Mouse (Mus musculus) ZHBTc4 (cell line): ENCODE measurements around the gene Mospd3.

Experiments
- DNase-seq: peaks from one replicate; pipeline ENCODE4 v3.0.0-alpha.2; 2011; ENCODE audit warnings: low read depth, low spot score

Mospd3 gene

GRCm38 (mm10) chr5:137580246-137580645 lies 20.6 kb downstream of the Mospd3 start:
- DNase-seq: no peak

GRCm38 (mm10) chr5:137574470-137574901 lies 26.4 kb downstream of the Mospd3 start:
- DNase-seq: no peak

GRCm38 (mm10) chr5:137570691-137571586 lies 29.9 kb downstream of the Mospd3 start:
- no peak for DNase-seq

GRCm38 (mm10) chr5:137570181-137570580 lies 30.7 kb downstream of the Mospd3 start:
- DNase-seq: no peak

DNA sequence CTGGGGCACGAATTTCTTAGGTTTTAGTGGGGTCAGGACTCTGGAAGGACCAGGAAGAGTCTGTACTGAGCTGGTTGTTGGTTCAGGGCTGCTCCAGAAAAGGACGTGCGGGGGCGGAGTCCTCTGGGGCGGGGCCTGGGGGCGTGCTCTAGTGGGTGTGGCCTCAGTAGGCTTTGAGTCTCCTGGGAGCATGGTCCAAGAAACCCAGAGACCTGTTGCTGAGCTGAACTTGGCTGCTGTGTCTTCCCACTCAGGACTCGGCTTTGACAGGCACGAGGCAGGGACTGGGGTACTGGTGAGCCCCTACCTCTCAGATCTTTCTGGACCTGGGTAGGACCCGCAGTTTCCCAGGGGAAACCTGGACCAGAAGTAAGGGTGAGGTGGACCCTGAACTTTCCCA lies 31.2 kb downstream of the Mospd3 start, which contains the start of gene Tfr2:
Gene Tfr2, plus strand, starts transcription at position 176 of the 400 bp plus-strand sequence.
- peak; percentile 88 for DNase-seq

DNA sequence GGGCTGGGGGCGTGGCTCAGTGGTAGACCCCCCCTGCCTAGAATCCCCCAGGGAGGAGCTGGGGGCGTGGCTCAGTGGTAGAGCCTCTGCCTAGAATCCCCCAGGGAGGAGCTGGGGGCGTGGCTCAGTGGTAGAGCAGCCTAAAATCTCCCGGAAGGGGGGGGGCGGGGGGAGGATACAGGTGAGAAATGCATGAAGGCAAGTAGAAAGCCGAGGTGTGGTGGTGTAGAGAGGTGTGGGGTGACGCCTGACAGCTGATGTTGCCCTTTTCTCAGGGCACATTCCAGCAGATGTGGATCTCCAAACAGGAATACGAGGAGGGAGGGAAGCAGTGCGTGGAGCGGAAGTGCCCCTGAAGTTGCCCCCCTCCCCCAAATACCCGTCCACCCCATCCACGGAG lies 31.8 kb downstream of the Mospd3 start:
- peak; percentile 14 for DNase-seq

GRCm38 (mm10) chr5:137568223-137568798 lies 32.5 kb downstream of the Mospd3 start:
- DNase-seq: peak; percentile 50

GRCm38 (mm10) chr5:137566416-137566815 lies 34.4 kb downstream of the Mospd3 start:
- no peak for DNase-seq

DNA sequence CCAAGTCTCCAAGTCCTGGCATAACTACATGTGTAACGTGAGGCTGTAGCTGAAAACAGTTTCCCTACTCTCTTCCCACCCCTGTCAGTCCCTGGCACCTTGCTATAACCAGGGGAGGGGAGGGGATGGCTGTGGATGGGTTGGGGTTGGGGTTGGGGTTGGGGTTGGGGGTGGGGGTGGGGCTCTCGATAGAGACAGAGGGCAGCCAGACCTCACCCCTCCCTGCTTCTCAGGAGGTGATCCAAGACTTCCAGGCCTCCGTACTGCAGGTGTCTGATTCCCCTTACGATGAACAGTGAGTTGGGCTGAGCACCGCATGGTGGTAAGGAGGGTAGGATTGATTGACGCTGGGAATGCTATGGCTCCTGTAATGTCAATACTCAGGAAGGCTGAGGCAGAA lies 35.1 kb downstream of the Mospd3 start:
- DNase-seq: no peak

- DNase-seq: peak; percentile 64
These were observed 37.9 kb downstream of the Mospd3 start for GRCm38 (mm10) chr5:137562965-137563364.

DNA sequence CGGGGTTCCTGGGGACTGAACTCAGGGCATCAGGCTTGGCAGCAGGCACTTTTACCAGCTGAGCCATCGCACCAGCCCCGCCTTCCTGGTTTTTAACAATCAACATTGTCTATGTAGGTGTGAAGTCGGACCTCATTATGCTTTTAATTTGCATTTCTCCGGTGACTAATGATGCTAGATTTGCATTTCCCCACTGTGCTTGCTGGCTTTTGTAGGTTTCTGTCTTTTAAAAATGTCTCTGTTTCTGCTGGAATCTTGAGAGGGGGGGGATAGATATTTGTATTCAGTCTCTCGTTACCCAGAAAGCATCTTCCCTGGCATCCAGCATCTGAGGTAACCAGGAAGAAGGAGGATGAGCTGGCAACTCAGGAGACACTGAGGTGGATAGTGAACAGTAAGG lies 39.3 kb downstream of the Mospd3 start:
- no peak for DNase-seq

DNA sequence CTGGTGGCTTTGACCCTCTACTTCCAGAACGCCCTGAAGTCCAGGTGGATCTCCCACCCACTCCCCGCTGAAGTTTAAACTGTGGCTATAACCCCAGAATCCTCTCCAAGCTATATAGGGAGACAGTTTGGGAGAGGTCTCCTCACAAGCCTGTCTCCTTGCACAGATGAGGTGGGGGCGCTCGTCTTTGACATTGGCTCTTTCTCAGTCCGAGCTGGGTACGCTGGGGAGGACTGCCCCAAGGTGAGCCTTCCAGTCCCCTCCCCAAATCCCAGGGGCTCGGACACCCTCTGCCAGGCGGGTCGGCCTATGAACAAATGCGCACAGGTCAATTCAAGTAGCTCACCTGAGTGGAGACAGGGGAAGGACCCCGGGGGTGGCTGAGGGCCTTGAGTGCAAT lies 47.0 kb downstream of the Mospd3 start:
- no peak for DNase-seq

DNA sequence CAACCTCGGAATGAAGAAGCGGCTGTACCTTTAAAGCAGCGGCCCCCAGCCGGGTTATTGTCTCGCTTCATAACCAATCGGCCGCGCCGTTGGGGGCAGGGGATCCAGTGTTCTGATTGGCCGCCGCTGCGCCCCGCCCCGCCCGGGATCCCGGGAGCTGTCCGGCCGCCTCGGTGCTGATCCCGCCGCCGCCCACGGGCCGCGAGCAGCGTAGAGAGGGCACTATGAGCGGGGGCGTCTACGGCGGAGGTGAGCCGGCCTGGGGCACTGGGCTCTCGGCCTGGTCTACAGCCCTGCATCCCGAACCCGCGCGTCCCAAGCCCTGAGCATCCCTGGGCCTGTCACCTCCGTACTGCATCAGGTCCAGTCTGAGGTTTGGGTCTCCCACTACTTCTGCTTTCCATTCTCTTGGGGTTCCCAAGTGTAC lies 47.4 kb downstream of the Mospd3 start, which contains the start of gene Actl6b:
Gene Actl6b, plus strand, starts transcription at position 107 of the 427 bp plus-strand sequence.
- peak; percentile 94 for DNase-seq

DNA sequence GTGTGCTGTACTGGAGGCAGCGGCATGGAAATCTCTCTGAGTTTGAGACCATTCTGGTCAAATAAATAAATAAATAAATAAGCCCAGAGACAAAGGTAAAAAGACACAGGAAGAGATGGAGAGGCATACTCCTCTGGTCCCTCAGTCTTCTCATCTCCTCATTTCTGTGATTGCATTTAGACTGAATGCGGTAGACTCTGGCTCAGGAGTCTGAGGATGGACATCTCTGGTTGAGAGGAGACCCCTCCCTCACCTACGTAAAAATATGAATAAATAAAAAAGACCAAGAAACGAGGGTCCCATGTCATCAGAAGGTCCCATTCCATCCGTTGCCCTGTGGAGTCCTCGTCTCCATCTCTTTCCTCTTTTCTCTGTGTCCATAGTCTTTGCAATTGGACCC lies 47.9 kb downstream of the Mospd3 start:
- no peak for DNase-seq

DNA sequence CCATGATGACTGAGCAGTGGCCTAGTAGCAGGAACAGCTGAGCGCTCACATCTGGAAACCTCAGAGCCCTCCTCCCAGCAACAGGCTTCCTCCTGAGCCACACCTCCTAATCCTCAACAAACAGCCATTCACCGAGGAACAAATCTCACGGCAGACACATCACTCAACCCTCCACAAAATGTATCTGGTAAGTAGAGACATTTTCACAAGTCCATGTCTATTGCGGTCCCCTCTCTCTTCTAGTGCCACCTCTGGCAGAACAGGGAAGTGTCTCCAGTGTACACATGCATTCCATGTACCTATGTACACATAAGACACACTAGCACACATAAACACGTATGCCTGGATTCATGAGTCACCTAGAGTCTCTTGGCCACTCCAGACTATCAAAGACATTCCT lies 49.7 kb downstream of the Mospd3 start:
- peak; percentile 61 for DNase-seq

DNA sequence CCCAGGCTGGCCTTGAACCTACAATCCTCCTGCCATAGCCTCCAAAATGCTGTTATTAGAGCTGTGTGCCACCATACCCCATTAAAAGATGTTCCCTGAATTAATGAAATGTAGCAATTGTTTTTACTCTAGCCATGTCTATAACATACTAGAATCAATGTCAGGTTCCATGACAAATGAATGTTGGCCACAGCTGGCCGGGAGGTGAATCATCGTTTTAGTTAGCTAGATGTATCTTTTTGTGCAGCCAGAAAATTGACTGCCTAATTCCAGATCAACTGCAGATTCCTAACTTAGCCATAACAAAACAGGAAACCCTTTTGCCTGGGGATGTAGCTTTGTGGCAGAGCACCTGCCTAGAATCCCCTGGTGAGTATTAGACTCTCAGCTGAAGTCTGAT lies 51.0 kb downstream of the Mospd3 start:
- DNase-seq: no peak
